Mouse (Mus musculus) kidney, embryonic 14.5 days (tissue): ENCODE data around the gene Cd101. TPM values are rescaled to one million over a fixed set of nuclear protein-coding genes. Genes with fewer than 3 reads are reported as not detected.
A peak's percentile ranks its signal among the peaks of the same experiment; 100 is the strongest.

ENCODE experiments used
- ATAC-seq: fragments of 200-750 bp; cut with Nextera tagmentation; 2 replicates; pipeline ENCODE4 v1.8.0; 2017; ENCODE audit warnings: moderate number of reproducible peaks, mild to moderate bottlenecking, moderate TSS enrichment, moderate library complexity; ENCODE audit not compliant: low FRiP score, low TSS enrichment
- H3K27ac ChIP-seq: fragments of 300-500 bp; sonication (generic); 2 replicates; pipeline ENCODE4 v1.5.1; 2014; ENCODE audit warnings: low read depth, mild to moderate bottlenecking, low read length, moderate library complexity, mixed read lengths
- H3K27me3 ChIP-seq: fragments of 300-500 bp; sonication (generic); 2 replicates; pipeline ENCODE4 v1.6.1; 2014; ENCODE audit warnings: mild to moderate bottlenecking, low read length; ENCODE audit not compliant: control insufficient read depth, insufficient read depth
- H3K36me3 ChIP-seq: fragments of 300-500 bp; sonication (generic); 2 replicates; pipeline ENCODE4 v1.6.1; 2014; ENCODE audit warnings: low read length, mixed read lengths; ENCODE audit not compliant: control insufficient read depth, insufficient read depth
- H3K4me1 ChIP-seq: fragments of 300-500 bp; sonication (generic); 2 replicates; pipeline ENCODE4 v1.6.1; 2014; ENCODE audit warnings: low read length, mixed read lengths; ENCODE audit not compliant: control insufficient read depth, insufficient read depth
- H3K4me2 ChIP-seq: fragments of 300-500 bp; sonication (generic); replicated peaks from 2 replicates; pipeline ENCODE4 v1.6.1; 2014; ENCODE audit warnings: low read depth, mild to moderate bottlenecking, low read length
- H3K4me3 ChIP-seq: fragments of 300-500 bp; sonication (generic); 2 replicates; pipeline ENCODE4 v1.5.1; 2014; ENCODE audit warnings: mild to moderate bottlenecking, low read length
- H3K9ac ChIP-seq: fragments of 300-500 bp; sonication (generic); 2 replicates; pipeline ENCODE4 v1.6.1; 2014; ENCODE audit warnings: low read depth, mild to moderate bottlenecking, low read length, moderate library complexity
- H3K9me3 ChIP-seq: fragments of 300-500 bp; sonication (generic); 2 replicates; pipeline ENCODE4 v1.6.1; 2016; ENCODE audit warnings: low read length; ENCODE audit not compliant: control insufficient read depth
- WGBS: fragments of 180-500 bp; shearing (Covaris S2); extraction: QIAGEN DNeasy Blood & Tissue Kit; methylation state at CpG from one replicate; pipeline ENCODE4 v1.1.7; 2014; 5-methylcytosine and 5-hydroxymethylcytosine counted together
- polyA plus RNA-seq: library from polyadenylated mRNA; unstranded; fragments of >200 nt; fragmentation: Nextera tagmentation; extraction: Ambion mirVana; gene quantifications from 2 replicates; pipeline ENCODE4 v1.2.1, GENCODE M21; 2014

The Cd101 gene
- polyA plus RNA-seq, 1 experiment from 2014 or later, result not detected

GRCm38 (mm10) chr3:101048781-101049180, 19.4 kb upstream of the Cd101 start:
- H3K4me1 ChIP-seq, result 0 out of 2 replicates have a peak, but pooled peaks cover 3% of the 10 kb centered on the region
- ATAC-seq, result no peak
- H3K4me3 ChIP-seq, result no peak overlapping the region
- no peak overlapping the region for H3K4me2 ChIP-seq
- 85% methylated on average over 2 of the region's 2 CpGs for WGBS
- no peaks in the 10 kb centered on the region; the same call in 1 of the 2 replicates for H3K36me3 ChIP-seq
- no peaks in the 10 kb centered on the region for H3K27me3 ChIP-seq
- H3K9me3 ChIP-seq, result no peaks in the 10 kb centered on the region
- no peak overlapping the region for H3K9ac ChIP-seq
- no peak overlapping the region for H3K27ac ChIP-seq

GRCm38 (mm10) chr3:101047586-101048275, 18.4 kb upstream of the Cd101 start:
- WGBS, result 85% methylated on average over 15 of the region's 15 CpGs
- H3K36me3 ChIP-seq, result peaks cover 4% of the 10 kb centered on the region; the same call in 1 of the 2 replicates
- no peak overlapping the region for H3K27ac ChIP-seq
- no peak for ATAC-seq
- H3K4me2 ChIP-seq, result no peak overlapping the region
- 0 out of 2 replicates have a peak, but pooled peaks cover 3% of the 10 kb centered on the region for H3K4me1 ChIP-seq
- H3K27me3 ChIP-seq, result no peaks in the 10 kb centered on the region
- no peak overlapping the region for H3K9ac ChIP-seq
- no peak overlapping the region for H3K4me3 ChIP-seq
- H3K9me3 ChIP-seq, result no peaks in the 10 kb centered on the region

- H3K4me1 ChIP-seq, result 0 out of 2 replicates have a peak, but pooled peaks cover 3% of the 10 kb centered on the region
- 90% methylated on average over 15 of the region's 15 CpGs for WGBS
- ATAC-seq, result no peak
Observed at GRCm38 (mm10) chr3:101045431-101045830, 16.1 kb upstream of the Cd101 start.

GRCm38 (mm10) chr3:101044686-101045085, 15.3 kb upstream of the Cd101 start:
- Histone ChIP-seq H3K36me3 (peaks cover 4% of the 10 kb centered on the region), H3K27me3 (no peaks in the 10 kb centered on the region), H3K4me3 (no peak overlapping the region), H3K9me3 (no peaks in the 10 kb centered on the region), H3K4me2 (no peak overlapping the region), H3K4me1 (0 out of 2 replicates have a peak, but pooled peaks cover 3% of the 10 kb centered on the region), H3K9ac (no peak overlapping the region), H3K27ac (no peak overlapping the region)
- WGBS, result 72% methylated on average over 6 of the region's 6 CpGs
- no peak for ATAC-seq

More at GRCm38 (mm10) chr3:101045431-101045830, 16.1 kb upstream of the Cd101 start:
- Histone ChIP-seq H3K27me3 (no peaks in the 10 kb centered on the region), H3K4me3 (no peak overlapping the region), H3K27ac (no peak overlapping the region), H3K9me3 (no peaks in the 10 kb centered on the region), H3K9ac (no peak overlapping the region), H3K36me3 (peaks cover 4% of the 10 kb centered on the region), H3K4me2 (no peak overlapping the region)

GRCm38 (mm10) chr3:101041997-101042396, 12.6 kb upstream of the Cd101 start:
- no peak overlapping the region for H3K4me3 ChIP-seq
- no peak overlapping the region for H3K4me2 ChIP-seq
- H3K9me3 ChIP-seq, result no peaks in the 10 kb centered on the region
- H3K36me3 ChIP-seq, result peaks cover 4% of the 10 kb centered on the region
- no peak overlapping the region for H3K9ac ChIP-seq
- 87% methylated on average over 7 of the region's 7 CpGs for WGBS
- H3K27ac ChIP-seq, result no peak overlapping the region
- H3K27me3 ChIP-seq, result no peaks in the 10 kb centered on the region
- H3K4me1 ChIP-seq, result peaks cover 2% of the 10 kb centered on the region; the same call in 1 of the 2 replicates
- no peak for ATAC-seq

GRCm38 (mm10) chr3:101037984-101038545, 8.7 kb upstream of the Cd101 start:
- H3K27ac ChIP-seq, result no peak overlapping the region
- no peaks in the 10 kb centered on the region for H3K9me3 ChIP-seq
- no peak overlapping the region for H3K4me2 ChIP-seq
- 33% methylated on average over 5 of the region's 5 CpGs for WGBS
- peaks cover 2% of the 10 kb centered on the region; the same call in 1 of the 2 replicates for H3K4me1 ChIP-seq
- no peaks in the 10 kb centered on the region for H3K27me3 ChIP-seq
- peaks cover under 1% of the 10 kb centered on the region for H3K36me3 ChIP-seq
- no peak overlapping the region for H3K9ac ChIP-seq
- peak; percentile 74 for ATAC-seq
- H3K4me3 ChIP-seq, result no peak overlapping the region

- no peaks in the 10 kb centered on the region for H3K27me3 ChIP-seq
- H3K9ac ChIP-seq, result no peak overlapping the region
- no peaks in the 10 kb centered on the region for H3K9me3 ChIP-seq
- peaks cover 5% of the 10 kb centered on the region; the same call in 1 of the 2 replicates for H3K4me1 ChIP-seq
- H3K36me3 ChIP-seq, result no peaks in the 10 kb centered on the region
- 96% methylated on average over 2 of the region's 2 CpGs for WGBS
- no peak overlapping the region for H3K27ac ChIP-seq
- H3K4me3 ChIP-seq, result no peak overlapping the region
- H3K4me2 ChIP-seq, result no peak overlapping the region
- no peak for ATAC-seq
Observed at GRCm38 (mm10) chr3:101036001-101036400, 6.6 kb upstream of the Cd101 start.

GRCm38 (mm10) chr3:101034509-101034908, 5.2 kb upstream of the Cd101 start:
- Histone ChIP-seq H3K9me3 (no peaks in the 10 kb centered on the region), H3K4me1 (peaks cover 5% of the 10 kb centered on the region; the same call in 1 of the 2 replicates), H3K36me3 (no peaks in the 10 kb centered on the region), H3K9ac (no peak overlapping the region), H3K4me3 (no peak overlapping the region), H3K27me3 (no peaks in the 10 kb centered on the region), H3K4me2 (no peak overlapping the region), H3K27ac (no peak overlapping the region)
- ATAC-seq, result no peak
- 87% methylated on average over 9 of the region's 9 CpGs for WGBS

- Histone ChIP-seq H3K4me3 (no peak overlapping the region), H3K27me3 (no peaks in the 10 kb centered on the region), H3K27ac (no peak overlapping the region), H3K36me3 (no peaks in the 10 kb centered on the region), H3K9me3 (no peaks in the 10 kb centered on the region), H3K9ac (no peak overlapping the region), H3K4me1 (peaks cover 5% of the 10 kb centered on the region; the same call in 1 of the 2 replicates), H3K4me2 (no peak overlapping the region)
- ATAC-seq, result no peak
- WGBS, result 53% methylated on average over 4 of the region's 4 CpGs
Observed at GRCm38 (mm10) chr3:101033644-101034043, 4.3 kb upstream of the Cd101 start.
